Mouse (Mus musculus) intestine, embryonic 15.5 days (tissue): Measurements from ENCODE around the gene Gm48552. TPM values are rescaled to one million over a fixed set of nuclear protein-coding genes. Genes with fewer than 3 reads are reported as not detected.

Source experiments
- ATAC-seq: fragments of 200-750 bp; cut with Nextera tagmentation; 2 replicates; pipeline ENCODE4 v1.8.0; 2017; ENCODE audit warnings: moderate TSS enrichment, moderate library complexity
- H3K27ac ChIP-seq: fragments of 300-500 bp; sonication (generic); 2 replicates; pipeline ENCODE4 v1.5.1; 2015; ENCODE audit warnings: mild to moderate bottlenecking, inconsistent platforms
- H3K27me3 ChIP-seq: fragments of 300-500 bp; sonication (generic); replicated peaks from 2 replicates; pipeline ENCODE4 v1.6.1; 2015; ENCODE audit warnings: inconsistent platforms
- H3K36me3 ChIP-seq: fragments of 300-500 bp; sonication (generic); 2 replicates; pipeline ENCODE4 v1.6.1; 2015; ENCODE audit warnings: inconsistent platforms
- H3K4me1 ChIP-seq: fragments of 300-500 bp; sonication (generic); replicated peaks from 2 replicates; pipeline ENCODE4 v1.6.1; 2015; ENCODE audit warnings: inconsistent platforms
- H3K4me2 ChIP-seq: fragments of 300-500 bp; sonication (generic); replicated peaks from 2 replicates; pipeline ENCODE4 v1.6.1; 2015; ENCODE audit warnings: mild to moderate bottlenecking, inconsistent platforms
- H3K4me3 ChIP-seq: fragments of 300-500 bp; sonication (generic); replicated peaks from 2 replicates; pipeline ENCODE4 v1.5.1; 2015; ENCODE audit warnings: inconsistent platforms
- H3K9ac ChIP-seq: fragments of 300-500 bp; sonication (generic); 2 replicates; pipeline ENCODE4 v1.6.1; 2015; ENCODE audit warnings: inconsistent platforms
- H3K9me3 ChIP-seq: fragments of 300-500 bp; sonication (generic); 2 replicates; pipeline ENCODE4 v1.6.1; 2016; ENCODE audit warnings: inconsistent platforms
- WGBS: fragments of 180-500 bp; shearing (Covaris S2); methylation state at CpG from one replicate; pipeline ENCODE4 v1.1.7; 2015; 5-methylcytosine and 5-hydroxymethylcytosine counted together
- polyA plus RNA-seq: library from polyadenylated mRNA; unstranded; fragments of >200 nt; fragmentation: Nextera tagmentation; extraction: Ambion mirVana; gene quantifications from 2 replicates; pipeline ENCODE4 v1.2.1, GENCODE M21; 2015

Gm48552 gene
- polyA plus RNA-seq, 1 experiment from 2014 or later: 1.4 TPM

DNA sequence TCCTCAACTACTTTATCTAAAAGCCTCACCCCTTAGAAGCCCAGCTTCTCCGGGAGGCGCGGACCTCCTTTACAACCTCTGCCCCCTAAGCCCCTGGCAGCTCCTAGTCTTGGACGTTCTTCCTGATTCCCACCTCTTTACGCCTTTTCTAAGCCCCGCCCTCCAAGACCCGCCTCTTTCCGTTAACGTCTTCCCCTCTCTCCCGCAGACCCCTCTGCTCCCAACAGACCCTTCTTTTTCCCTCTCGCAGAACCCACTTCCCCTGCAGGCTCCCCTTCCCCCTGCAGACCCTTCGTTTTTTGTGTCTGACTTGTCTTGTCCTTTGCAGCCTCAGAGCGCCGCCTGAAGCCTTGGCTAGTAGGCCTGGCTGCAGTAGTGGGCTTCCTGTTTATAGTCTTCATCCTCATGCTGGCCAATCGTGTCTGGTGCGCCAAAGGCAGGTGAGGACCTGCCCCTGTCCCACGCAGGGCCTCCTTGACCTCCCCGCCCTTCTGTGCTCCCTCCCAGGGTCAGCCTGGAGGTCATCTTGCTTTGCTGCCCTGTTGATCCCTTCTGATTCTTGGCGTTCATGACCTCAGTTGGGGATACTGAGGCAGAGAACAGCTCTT lies 4.8 kb downstream of the Gm48552 start:
- H3K27ac ChIP-seq: peak overlapping the region; percentile 84
- peaks cover 23% of the 10 kb centered on the region for H3K4me1 ChIP-seq
- H3K27me3 ChIP-seq: no peaks in the 10 kb centered on the region
- 1% methylated on average over 19 of the region's 19 CpGs for WGBS
- H3K4me3 ChIP-seq: peak overlapping the region; percentile 46
- H3K36me3 ChIP-seq: 0 out of 2 replicates have a peak, but pooled peaks cover under 1% of the 10 kb centered on the region
- peak overlapping the region; percentile 40 for H3K9ac ChIP-seq
- no peaks in the 10 kb centered on the region for H3K9me3 ChIP-seq
- ATAC-seq: peak; percentile 41
- peak overlapping the region; percentile 74 for H3K4me2 ChIP-seq

DNA sequence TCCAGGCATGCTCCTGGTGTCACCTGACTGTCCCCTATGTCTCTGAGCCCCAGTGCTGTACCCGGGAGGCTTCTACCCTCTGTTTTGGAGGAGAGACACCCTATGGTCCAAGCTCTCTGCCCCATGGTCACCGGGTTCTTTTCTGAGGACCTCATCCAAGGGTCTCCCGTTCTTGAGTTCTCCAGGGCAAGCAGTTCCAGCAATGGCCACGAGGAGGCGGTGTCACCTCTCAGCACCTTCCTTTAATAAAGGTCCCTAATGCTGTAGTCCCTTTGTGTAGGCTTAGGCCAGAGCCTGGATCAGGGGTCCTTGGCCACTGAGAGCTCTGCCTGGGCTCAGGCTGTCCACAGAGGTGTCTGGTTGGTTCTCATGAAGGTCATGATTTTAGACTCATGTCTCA lies 6.3 kb downstream of the Gm48552 start:
- no peak overlapping the region for H3K27ac ChIP-seq
- 24% methylated on average over 5 of the region's 5 CpGs for WGBS
- no peak for ATAC-seq

DNA sequence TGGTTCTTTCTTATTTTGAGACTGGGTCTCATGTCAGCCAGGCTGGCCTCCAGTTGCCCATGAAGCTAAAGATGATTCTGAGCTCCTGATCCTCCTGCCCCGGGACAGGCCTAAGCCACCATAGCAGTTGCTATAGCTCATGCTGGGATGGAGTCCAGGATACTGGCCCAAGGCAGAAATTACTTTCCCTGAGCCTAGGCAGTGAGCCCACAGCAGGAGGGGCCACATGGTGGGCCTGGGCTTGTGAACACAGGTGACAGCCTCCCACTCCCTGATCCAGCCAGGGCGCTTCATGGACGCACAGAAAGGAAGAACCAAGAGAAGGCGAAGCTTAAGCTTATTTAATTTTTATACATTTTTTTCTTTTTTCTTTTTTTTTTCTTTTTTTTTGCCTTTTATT lies 7.1 kb downstream of the Gm48552 start:
- H3K27ac ChIP-seq: no peak overlapping the region
- peaks cover 18% of the 10 kb centered on the region for H3K4me1 ChIP-seq
- WGBS: 88% methylated on average over 4 of the region's 4 CpGs
- H3K27me3 ChIP-seq: no peaks in the 10 kb centered on the region
- H3K9ac ChIP-seq: no peak overlapping the region
- peaks cover 13% of the 10 kb centered on the region for H3K36me3 ChIP-seq
- ATAC-seq: no peak
- H3K9me3 ChIP-seq: no peaks in the 10 kb centered on the region
- H3K4me3 ChIP-seq: no peak overlapping the region
- no peak overlapping the region for H3K4me2 ChIP-seq

More for the DNA sequence above, 6.3 kb downstream of the Gm48552 start:
- H3K4me1 ChIP-seq: peaks cover 18% of the 10 kb centered on the region
- H3K27me3 ChIP-seq: no peaks in the 10 kb centered on the region
- H3K36me3 ChIP-seq: peaks cover 8% of the 10 kb centered on the region
- H3K9me3 ChIP-seq: no peaks in the 10 kb centered on the region
- H3K4me3 ChIP-seq: no peak overlapping the region
- 0 out of 2 replicates have a peak overlapping the region, but pooled peaks have one; percentile 18 for H3K4me2 ChIP-seq
- H3K9ac ChIP-seq: no peak overlapping the region

DNA sequence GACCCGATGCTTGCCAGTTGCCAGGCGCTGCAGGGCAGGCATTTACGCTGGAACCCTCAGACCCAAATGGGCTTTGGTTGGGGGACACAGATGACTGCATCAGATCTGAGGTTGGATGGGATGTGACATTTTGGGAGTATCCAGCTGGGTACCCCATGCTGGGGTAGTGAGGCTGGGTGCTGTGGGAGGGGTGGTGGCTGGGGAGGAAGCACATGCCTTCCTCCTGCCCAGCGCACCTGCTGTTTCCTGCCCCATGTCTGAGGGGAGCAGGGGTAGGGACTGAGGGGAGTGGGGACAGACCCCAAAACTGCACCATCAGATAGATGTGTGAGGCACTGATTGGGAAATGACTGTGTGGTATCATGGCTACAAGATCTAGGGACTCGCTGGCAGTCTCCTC lies 7.9 kb downstream of the Gm48552 start:
- Histone ChIP-seq H3K27me3 (no peaks in the 10 kb centered on the region), H3K4me2 (no peak overlapping the region), H3K9ac (no peak overlapping the region), H3K4me1 (peaks cover 26% of the 10 kb centered on the region), H3K4me3 (no peak overlapping the region), H3K36me3 (peaks cover 13% of the 10 kb centered on the region), H3K9me3 (no peaks in the 10 kb centered on the region), H3K27ac (no peak overlapping the region)
- WGBS: 85% methylated on average over 5 of the region's 5 CpGs
- no peak for ATAC-seq

DNA sequence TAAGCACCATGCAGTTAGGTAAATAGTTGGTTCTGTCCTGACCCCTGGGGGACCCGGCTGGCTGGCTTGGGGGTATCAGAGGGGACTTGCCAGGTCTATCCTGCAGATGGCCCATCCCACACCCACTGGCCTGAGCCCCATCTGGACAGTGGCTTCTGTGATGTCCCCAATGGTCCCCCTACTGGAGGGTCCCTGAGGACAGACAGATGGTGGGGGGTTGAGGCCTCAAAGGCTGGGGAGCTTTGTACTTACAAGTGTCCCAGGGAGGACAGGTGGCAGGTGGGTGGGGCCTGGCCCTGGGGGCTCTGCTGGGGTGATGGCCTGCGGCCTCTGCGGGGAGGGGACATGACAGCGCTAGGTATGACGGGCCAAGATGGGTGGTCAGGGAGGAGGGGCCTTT lies 10.5 kb downstream of the Gm48552 start:
- Histone ChIP-seq H3K27me3 (no peaks in the 10 kb centered on the region), H3K9ac (no peak overlapping the region), H3K4me2 (no peak overlapping the region), H3K27ac (no peak overlapping the region), H3K36me3 (peaks cover 13% of the 10 kb centered on the region), H3K4me3 (no peak overlapping the region), H3K9me3 (no peaks in the 10 kb centered on the region), H3K4me1 (peaks cover 36% of the 10 kb centered on the region)
- ATAC-seq: no peak
- 72% methylated on average over 5 of the region's 5 CpGs for WGBS

DNA sequence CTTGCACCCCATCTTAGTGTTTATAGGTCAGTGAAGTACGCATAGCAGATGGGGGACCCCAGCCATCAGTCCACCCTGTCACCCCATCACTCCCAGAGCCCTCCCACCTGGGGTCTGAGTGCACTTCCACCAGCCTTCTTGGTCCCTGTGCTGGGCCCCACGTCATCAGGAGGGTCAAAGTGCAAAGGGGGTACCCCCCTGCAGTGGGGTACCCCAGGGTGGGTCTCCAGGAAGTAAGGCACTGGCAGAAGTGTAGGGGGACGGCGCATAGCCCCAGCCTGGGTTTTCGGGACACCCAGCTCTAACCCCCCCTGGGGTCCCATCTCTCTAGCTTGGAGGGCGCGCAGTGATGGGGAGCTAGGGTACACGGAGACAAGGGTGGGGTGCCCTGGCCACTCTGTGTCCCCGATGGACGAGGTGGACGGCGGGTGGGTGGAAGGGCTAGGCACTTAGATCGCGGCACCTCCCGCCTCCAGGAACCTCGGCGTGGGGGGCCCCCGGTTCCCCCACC lies 11.0 kb downstream of the Gm48552 start:
- Histone ChIP-seq H3K36me3 (peaks cover 16% of the 10 kb centered on the region), H3K4me1 (peaks cover 37% of the 10 kb centered on the region), H3K4me2 (no peak overlapping the region), H3K27ac (no peak overlapping the region), H3K27me3 (no peaks in the 10 kb centered on the region), H3K4me3 (no peak overlapping the region), H3K9me3 (no peaks in the 10 kb centered on the region), H3K9ac (no peak overlapping the region)
- 81% methylated on average over 18 of the region's 18 CpGs for WGBS
- no peak for ATAC-seq

DNA sequence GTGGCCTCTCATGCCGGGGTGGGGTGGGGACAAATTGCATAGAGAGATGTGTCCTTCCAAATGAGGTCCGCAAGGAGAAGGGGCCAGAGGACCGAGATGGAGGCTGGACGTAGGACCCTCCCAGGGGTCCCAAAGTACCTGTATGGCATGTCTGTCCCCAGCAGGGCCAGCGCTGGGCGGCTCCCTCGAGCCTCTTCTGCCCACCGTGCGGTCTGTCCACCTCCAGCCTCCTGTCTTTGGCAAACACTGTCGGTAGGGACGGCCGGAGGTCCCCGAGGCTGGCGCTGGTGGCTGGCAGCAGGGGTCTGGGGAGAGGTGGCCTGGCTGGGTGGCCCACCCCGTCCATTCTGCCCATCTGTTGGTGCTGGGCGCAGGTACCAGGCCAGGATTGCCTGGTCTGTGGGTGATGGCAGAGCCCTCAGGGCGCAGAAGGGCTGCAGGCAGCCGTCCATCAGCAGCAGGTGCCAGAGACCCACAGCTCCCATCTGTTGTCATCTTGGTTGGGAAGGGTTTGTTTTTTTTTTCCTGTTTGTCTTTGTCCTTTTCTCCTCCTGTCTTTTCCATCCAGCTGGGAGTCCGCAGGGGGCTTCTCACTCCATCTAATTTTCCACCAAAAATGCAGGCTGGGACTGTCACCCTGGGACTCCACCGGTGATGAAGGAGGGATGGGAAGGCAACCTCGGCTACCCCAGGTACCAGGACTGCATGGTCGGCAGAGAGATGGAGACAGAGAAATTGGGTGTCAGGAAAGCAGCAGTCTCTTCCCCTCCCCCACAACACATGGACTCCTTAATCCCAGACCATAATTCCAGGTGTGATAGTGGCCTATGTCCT lies 11.8 kb downstream of the Gm48552 start:
- 0 out of 2 replicates have a peak overlapping the region, but pooled peaks have one; percentile 82 for H3K27ac ChIP-seq

DNA sequence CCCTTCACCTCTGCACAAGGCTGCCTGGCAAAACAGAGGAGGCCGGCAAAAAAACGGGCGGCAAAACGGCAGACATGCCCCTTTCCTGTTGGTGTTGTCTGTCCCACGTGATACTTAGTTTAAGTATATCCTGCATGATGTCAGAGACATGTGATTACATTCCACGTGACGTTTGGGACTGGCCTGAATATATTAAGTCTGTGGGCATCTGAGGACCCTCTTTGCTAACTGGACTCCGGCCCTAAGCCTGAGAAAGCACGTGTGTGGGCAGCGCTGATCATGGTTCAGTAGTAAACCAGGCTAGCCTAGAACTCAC lies 12.4 kb downstream of the Gm48552 start:
- WGBS: 40% methylated on average over 10 of the region's 10 CpGs
- Histone ChIP-seq H3K4me1 (peaks cover 42% of the 10 kb centered on the region), H3K9ac (no peak overlapping the region), H3K27ac (peak overlapping the region; percentile 82), H3K4me3 (no peak overlapping the region), H3K9me3 (no peaks in the 10 kb centered on the region), H3K36me3 (peaks cover 23% of the 10 kb centered on the region), H3K4me2 (0 out of 2 replicates have a peak overlapping the region, but pooled peaks have one; percentile 51), H3K27me3 (no peaks in the 10 kb centered on the region)
- peak; percentile 1; the same call in 1 of the 2 replicates for ATAC-seq

More for the DNA sequence above, 11.8 kb downstream of the Gm48552 start:
- Histone ChIP-seq H3K4me1 (peaks cover 37% of the 10 kb centered on the region), H3K4me2 (no peak overlapping the region), H3K4me3 (no peak overlapping the region), H3K27me3 (no peaks in the 10 kb centered on the region), H3K9me3 (no peaks in the 10 kb centered on the region), H3K9ac (no peak overlapping the region), H3K36me3 (peaks cover 18% of the 10 kb centered on the region)
- WGBS: 66% methylated on average over 22 of the region's 22 CpGs
- no peak for ATAC-seq

DNA sequence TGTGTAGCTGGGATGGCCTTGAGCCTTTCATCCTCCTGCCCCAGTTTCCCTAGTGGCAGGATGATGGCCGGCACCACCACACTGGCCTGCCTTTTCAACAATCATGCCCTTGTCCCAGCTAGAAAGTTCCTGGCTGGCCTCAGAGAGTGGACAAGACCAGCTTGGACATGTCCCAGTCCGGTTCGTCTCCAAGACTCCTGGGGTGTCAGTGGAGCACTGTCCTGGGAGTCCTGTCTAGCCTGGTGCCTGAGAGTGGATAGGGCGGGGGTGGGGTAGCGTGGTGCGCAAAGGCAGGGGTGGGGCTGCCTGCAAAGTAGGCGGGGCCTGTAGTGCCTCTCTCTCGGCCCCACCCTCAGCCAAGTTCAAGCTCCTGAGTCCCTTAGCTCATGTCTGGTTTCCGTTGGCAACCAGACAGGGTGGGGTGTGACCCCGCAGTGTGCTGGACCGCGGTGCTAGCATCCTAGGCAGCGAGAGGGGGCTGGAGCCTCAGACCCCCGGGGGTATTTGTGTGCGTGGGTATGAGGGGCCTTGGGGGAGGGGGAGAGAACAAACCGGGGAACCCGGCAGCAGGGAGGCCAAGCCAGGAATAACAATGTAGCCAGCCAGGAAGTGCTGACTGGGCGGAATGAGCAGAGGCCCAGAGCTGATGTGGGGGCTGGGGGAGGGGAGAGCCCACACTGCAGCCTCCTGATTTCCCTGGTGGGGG lies 12.9 kb downstream of the Gm48552 start:
- Histone ChIP-seq H3K27me3 (no peaks in the 10 kb centered on the region), H3K9ac (no peak overlapping the region), H3K27ac (peak overlapping the region; percentile 82), H3K9me3 (no peaks in the 10 kb centered on the region), H3K4me3 (peak overlapping the region; percentile 22; the same call in 1 of the 2 replicates), H3K4me1 (peaks cover 45% of the 10 kb centered on the region), H3K4me2 (peak overlapping the region; percentile 51), H3K36me3 (peaks cover 24% of the 10 kb centered on the region)
- 9% methylated on average over 18 of the region's 18 CpGs for WGBS
- ATAC-seq: peak; percentile 78

DNA sequence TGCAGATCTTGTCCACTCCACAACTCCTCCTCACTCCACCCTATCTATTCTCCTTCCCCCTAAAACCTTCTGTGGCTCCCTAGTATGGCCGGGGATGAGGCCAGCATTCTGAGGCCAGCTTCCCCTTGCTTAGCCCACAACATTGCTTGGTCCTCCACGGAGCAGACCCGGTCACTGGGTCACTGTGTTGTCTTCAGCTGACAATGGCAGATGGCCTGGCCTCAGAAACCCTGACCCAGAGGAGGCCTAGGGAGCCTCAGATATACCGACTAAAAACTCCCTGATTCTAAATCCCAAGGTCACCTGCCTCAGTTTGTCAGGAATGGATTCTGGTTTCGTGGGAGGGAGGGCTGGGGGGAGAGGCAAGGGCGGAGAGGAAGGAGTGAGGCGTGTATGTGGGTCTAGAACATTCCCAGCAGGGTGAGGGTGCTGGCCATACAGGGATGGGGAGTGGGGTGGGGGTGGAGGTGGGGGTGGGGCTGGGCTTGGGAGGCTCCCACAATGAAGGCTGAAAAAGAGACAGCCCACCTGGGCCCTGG lies 13.5 kb downstream of the Gm48552 start:
- Histone ChIP-seq H3K4me3 (no peak overlapping the region), H3K27me3 (no peaks in the 10 kb centered on the region), H3K9ac (no peak overlapping the region), H3K27ac (peak overlapping the region; percentile 82), H3K9me3 (no peaks in the 10 kb centered on the region), H3K4me1 (peaks cover 51% of the 10 kb centered on the region), H3K4me2 (peak overlapping the region; percentile 51), H3K36me3 (peaks cover 24% of the 10 kb centered on the region)
- no peak for ATAC-seq
- WGBS: 37% methylated on average over 7 of the region's 7 CpGs

DNA sequence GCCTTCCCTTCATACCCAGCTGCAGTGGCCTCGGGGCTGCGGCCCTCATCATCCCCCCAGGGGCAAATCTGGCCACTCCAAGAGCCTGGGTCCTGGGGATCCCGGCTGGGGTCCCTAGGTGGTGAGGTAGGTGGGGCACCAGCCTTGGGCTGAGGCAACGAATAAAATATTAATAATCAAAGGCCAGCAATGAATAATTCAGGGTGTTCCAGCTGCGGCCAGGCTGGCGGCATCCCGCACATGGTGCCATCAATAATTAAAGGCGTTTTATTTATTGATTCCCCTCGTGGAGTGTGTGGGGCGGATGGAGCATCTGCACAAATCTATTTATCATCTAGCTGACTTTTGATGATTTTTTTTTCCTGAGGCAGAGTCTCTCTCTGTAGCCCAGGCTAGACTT lies 14.7 kb downstream of the Gm48552 start:
- H3K4me2 ChIP-seq: no peak overlapping the region
- WGBS: 61% methylated on average over 10 of the region's 10 CpGs
- ATAC-seq: no peak
- peak overlapping the region; percentile 82; the same call in 1 of the 2 replicates for H3K27ac ChIP-seq
- peaks cover 60% of the 10 kb centered on the region for H3K4me1 ChIP-seq
- no peak overlapping the region for H3K4me3 ChIP-seq
- H3K9me3 ChIP-seq: no peaks in the 10 kb centered on the region
- no peaks in the 10 kb centered on the region for H3K27me3 ChIP-seq
- H3K36me3 ChIP-seq: peaks cover 24% of the 10 kb centered on the region
- H3K9ac ChIP-seq: no peak overlapping the region; the same call in 1 of the 2 replicates

DNA sequence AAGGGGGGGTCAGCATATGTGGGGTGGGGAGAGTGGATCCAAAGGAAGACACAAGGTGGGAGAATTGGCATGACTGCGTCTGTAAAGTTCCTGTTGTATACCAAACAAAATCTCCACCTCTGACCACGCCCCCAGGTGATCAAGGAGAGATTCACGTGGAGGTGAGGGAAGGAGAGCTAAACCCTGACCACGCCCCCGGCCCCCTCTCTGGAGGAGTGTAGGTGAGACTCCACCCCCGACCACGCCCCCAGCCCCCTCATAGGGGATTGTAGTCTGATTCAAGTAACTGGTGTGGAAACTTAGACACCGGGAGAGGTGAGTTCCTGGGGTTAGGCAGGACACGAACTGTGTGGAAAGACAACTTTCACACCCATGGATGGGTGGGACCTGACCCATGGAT lies 15.3 kb downstream of the Gm48552 start:
- Histone ChIP-seq H3K9ac (no peak overlapping the region), H3K4me1 (peaks cover 66% of the 10 kb centered on the region), H3K4me2 (no peak overlapping the region), H3K9me3 (no peaks in the 10 kb centered on the region), H3K27me3 (no peaks in the 10 kb centered on the region), H3K27ac (no peak overlapping the region), H3K36me3 (peaks cover 24% of the 10 kb centered on the region), H3K4me3 (no peak overlapping the region)
- WGBS: 31% methylated on average over 9 of the region's 9 CpGs
- no peak for ATAC-seq
